Mouse (Mus musculus) common myeloid progenitor, adult 5-6 weeks (primary cell): Measurements from ENCODE around the gene Zmpste24. TPM values are rescaled to one million over a fixed set of nuclear protein-coding genes. Genes with fewer than 3 reads are reported as not detected.

ENCODE experiments used
- total RNA-seq: library from RNA; stranded (forward); fragments of 200-1000, 187-1606 nt; gene quantifications from 2 replicates; pipeline ENCODE4 v1.2.3, GENCODE M21; 2017

The Zmpste24 gene
- total RNA-seq, 1 experiment from 2014 or later: 60.1 TPM

Other genes starting within 250 kb of the Zmpste24 start
- 0.05 and 0.19 TPM in 2 replicates for gene Rims3, start 243.4 kb downstream of the Zmpste24 start, total RNA-seq
- gene Exo5, start 173.2 kb downstream of the Zmpste24 start, total RNA-seq: 24.9 and 27.5 TPM in 2 replicates
- 1.6 and 7.9 TPM in 2 replicates for gene Zfp69, start 146.5 kb downstream of the Zmpste24 start, total RNA-seq
- gene Smap2, start 81.0 kb downstream of the Zmpste24 start, total RNA-seq: 63.8 and 81.6 TPM in 2 replicates
- not detected in 2 replicates for gene Col9a2, start 58.9 kb downstream of the Zmpste24 start, total RNA-seq
- not detected in 2 replicates for gene Tmco2, start 11.0 kb upstream of the Zmpste24 start, total RNA-seq
- gene Rlf, start 116.8 kb upstream of the Zmpste24 start, total RNA-seq: 34.7 and 37.5 TPM in 2 replicates
- gene Gm12888, start 226.7 kb upstream of the Zmpste24 start, total RNA-seq: not detected in 2 replicates